Mouse (Mus musculus) MEL (cell line): ENCODE data around the gene Zfpm1.

ENCODE experiments used
- CHD2 ChIP-seq: IDR thresholded peaks from 2 replicates; pipeline ENCODE4 v1.6.1; 2011; ENCODE audit warnings: low read length, improper control_type of control experiment
- CTCF ChIP-seq, 3 experiments: IDR thresholded peaks in 2 of 3; conservative IDR thresholded peaks in 1 of 3; 2 replicates each; pipeline ENCODE4 v1.5.1; 2011 to 2012; ENCODE audit warnings: low read length in 3 of 3, low read depth in 2 of 3, mild to moderate bottlenecking in 2 of 3, improper control_type of control experiment in 1 of 3, inconsistent platforms in 1 of 3, mixed read lengths in 1 of 3, moderate library complexity in 1 of 3; ENCODE audit not compliant: control insufficient read depth in 1 of 3, insufficient read depth in 1 of 3, poor library complexity in 1 of 3, severe bottlenecking in 1 of 3
- GATA1 ChIP-seq: IDR thresholded peaks from 2 replicates; pipeline ENCODE4 v1.6.1; 2011; ENCODE audit warnings: low read depth, low read length, improper control_type of control experiment
- HCFC1 ChIP-seq: IDR thresholded peaks from 2 replicates; pipeline ENCODE4 v1.6.1; 2012; ENCODE audit warnings: low read depth, mild to moderate bottlenecking, inconsistent platforms, low read length, improper control_type of control experiment, moderate library complexity
- JUND ChIP-seq: IDR thresholded peaks from 2 replicates; pipeline ENCODE4 v1.6.1; 2011; ENCODE audit warnings: low read depth, mild to moderate bottlenecking, improper control_type of control experiment, low read length
- MAFK ChIP-seq: IDR thresholded peaks from 2 replicates; pipeline ENCODE4 v1.6.1; 2011; ENCODE audit warnings: low read depth, mild to moderate bottlenecking, low read length, improper control_type of control experiment, borderline replicate concordance
- POLR2A ChIP-seq, 2 experiments: IDR thresholded peaks; 2 replicates each; pipeline ENCODE4 v1.6.1; 2011 to 2012; ENCODE audit warnings: low read length in 2 of 2, mild to moderate bottlenecking in 2 of 2, control low read depth in 1 of 2, improper control_type of control experiment in 1 of 2, low read depth in 1 of 2, moderate library complexity in 1 of 2; ENCODE audit not compliant: control insufficient read depth in 1 of 2, insufficient read depth in 1 of 2, poor library complexity in 1 of 2
- RAD21 ChIP-seq: IDR thresholded peaks from 2 replicates; pipeline ENCODE4 v1.6.1; 2011; ENCODE audit warnings: mild to moderate bottlenecking, low read depth, low read length, improper control_type of control experiment
- SMC3 ChIP-seq: IDR thresholded peaks from 2 replicates; pipeline ENCODE4 v1.6.1; 2011; ENCODE audit warnings: low read depth, low read length, improper control_type of control experiment
- TAL1 ChIP-seq: IDR thresholded peaks from 2 replicates; pipeline ENCODE4 v1.6.1; 2012; ENCODE audit warnings: mild to moderate bottlenecking, inconsistent platforms, low read length, moderate library complexity, mixed read lengths
- TCF12 ChIP-seq: IDR thresholded peaks from 2 replicates; pipeline ENCODE4 v1.6.1; 2014; ENCODE audit warnings: low read depth, mild to moderate bottlenecking, inconsistent platforms, low read length, improper control_type of control experiment, moderate library complexity
- ZC3H11A ChIP-seq: IDR thresholded peaks from 2 replicates; pipeline ENCODE4 v1.6.1; 2012; ENCODE audit warnings: low read depth, mild to moderate bottlenecking, inconsistent platforms, low read length, improper control_type of control experiment
- ZMIZ1 ChIP-seq: IDR thresholded peaks from 2 replicates; pipeline ENCODE4 v1.6.1; 2012; ENCODE audit warnings: low read depth, mild to moderate bottlenecking, inconsistent platforms, low read length, improper control_type of control experiment, moderate library complexity

DNA sequence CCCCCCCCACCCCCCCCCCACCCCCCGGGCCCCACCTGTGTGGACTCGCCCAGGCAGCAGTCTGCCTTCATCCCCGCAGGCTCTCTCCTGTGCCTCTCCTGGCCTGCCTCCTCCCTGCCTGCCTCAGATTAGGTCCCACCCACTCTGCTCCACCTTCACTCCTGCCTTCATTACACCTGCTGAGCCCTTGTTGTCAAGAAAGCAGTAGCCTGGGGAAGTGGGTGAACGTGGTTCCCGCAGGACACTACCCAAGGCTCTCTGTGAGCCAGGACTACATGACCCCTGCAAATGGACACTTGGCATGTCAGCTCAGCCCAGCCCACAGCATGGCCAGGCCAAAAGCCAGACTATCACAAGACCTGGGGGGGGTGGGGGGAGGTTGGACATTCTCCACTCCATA is 62.3 kb downstream of the Zfpm1 start:
- TF ChIP-seq JUND = no peak
- no peak for TF ChIP-seq ZMIZ1
- no peak for TF ChIP-seq SMC3
- TF ChIP-seq CTCF (IDR thresholded peaks at IDR 0.05 in 2 of 3, conservative IDR thresholded peaks at IDR 0.05 in 1 of 3; ENCODE audit: control insufficient read depth in 1 of 3, insufficient read depth in 1 of 3, low read depth in 2 of 3, low read length in 3 of 3, poor library complexity in 1 of 3, severe bottlenecking in 1 of 3) = no peak
- TF ChIP-seq TCF12 = no peak
- TF ChIP-seq CHD2 = no peak
- TF ChIP-seq MAFK = no peak
- TF ChIP-seq RAD21 = no peak
- TF ChIP-seq TAL1 = no peak
- no peak for TF ChIP-seq POLR2A (IDR thresholded peaks at IDR 0.05; ENCODE audit: control insufficient read depth in 1 of 2, insufficient read depth in 1 of 2, low read depth in 1 of 2, low read length in 2 of 2, poor library complexity in 1 of 2)
- TF ChIP-seq ZC3H11A = no peak
- no peak for TF ChIP-seq GATA1
- no peak for TF ChIP-seq HCFC1
